Mouse (Mus musculus) left cerebral cortex, adult 2 months (tissue): ENCODE measurements around the gene Wdr59. TPM values are rescaled to one million over a fixed set of nuclear protein-coding genes. Genes with fewer than 3 reads are reported as not detected.
A peak's percentile ranks its signal among the peaks of the same experiment; 100 is the strongest.

Experiments
- DNase-seq, 2 experiments: peaks; one replicate each; pipeline ENCODE4 v3.0.0; 2021 to 2022; ENCODE audit warnings: low spot score in 2 of 2, mixed read lengths in 1 of 2; ENCODE audit errors: extremely low spot score in 1 of 2
- H3K27ac ChIP-seq: fragments of 200-600 bp; 2 replicates; pipeline ENCODE4 v1.8.1; 2022
- H3K4me3 ChIP-seq: fragments of 200-600 bp; 2 replicates; pipeline ENCODE4 v1.8.1; 2022
- CTCF ChIP-seq: fragments of 200-600 bp; IDR thresholded peaks from 2 replicates; pipeline ENCODE4 v1.8.1; 2022; ENCODE audit warnings: antibody characterized with exemption, mild to moderate bottlenecking, moderate library complexity
- intact Hi-C: fragments of 180-260 bp; cut with DNase I; formaldehyde crosslinking; loops from one replicate; pipeline ENCODE4 v1.15.1; 2025
- total RNA-seq, 2 experiments: library from RNA; stranded (reverse); gene quantifications; 2 replicates each; pipeline ENCODE4 v1.2.3; 2021

The Wdr59 gene
- total RNA-seq, 2 experiments from 2014 or later: 18.9 to 20.0 TPM

- DNase-seq: peak; percentile 55 to 64
- TF ChIP-seq CTCF: no peak
- H3K27ac ChIP-seq: peak overlapping the region; percentile 90
- H3K4me3 ChIP-seq: peak overlapping the region; percentile 85
- intact Hi-C loops: loop anchor here (1.0 to 5.0 kb wide), 5 partner anchors 40 to 125 kb away; partner anchors contain the start of gene Zfp1
Measured at GRCm38 (mm10) chr8:111536978-111537764, 15.3 kb upstream of the Wdr59 start.

- peak; percentile 77 for DNase-seq
- intact Hi-C loops: loop anchor here (1.0 to 5.0 kb wide), 5 partner anchors 41 to 126 kb away; partner anchors contain the start of gene Zfp1
- peak within 1 kb of the TSS; percentile 91 for H3K27ac ChIP-seq
- H3K4me3 ChIP-seq: peak within 1 kb of the TSS; percentile 85
- TF ChIP-seq CTCF: peak; percentile 57
Measured at GRCm38 (mm10) chr8:111536031-111536977, 14.4 kb upstream of the Wdr59 start, which contains the start of gene Znrf1. Znrf1 (plus strand) TSS chr8:111536097.

GRCm38 (mm10) chr8:111535491-111535890, 13.6 kb upstream of the Wdr59 start:
- DNase-seq: no peak
- intact Hi-C loops: loop anchor here (5.0 kb wide), 3 partner anchors 42 to 107 kb away; partner anchors contain the start of gene Zfp1
- Histone ChIP-seq H3K4me3 (no peak overlapping the region), H3K27ac (no peak overlapping the region)
- TF ChIP-seq CTCF: no peak

DNA sequence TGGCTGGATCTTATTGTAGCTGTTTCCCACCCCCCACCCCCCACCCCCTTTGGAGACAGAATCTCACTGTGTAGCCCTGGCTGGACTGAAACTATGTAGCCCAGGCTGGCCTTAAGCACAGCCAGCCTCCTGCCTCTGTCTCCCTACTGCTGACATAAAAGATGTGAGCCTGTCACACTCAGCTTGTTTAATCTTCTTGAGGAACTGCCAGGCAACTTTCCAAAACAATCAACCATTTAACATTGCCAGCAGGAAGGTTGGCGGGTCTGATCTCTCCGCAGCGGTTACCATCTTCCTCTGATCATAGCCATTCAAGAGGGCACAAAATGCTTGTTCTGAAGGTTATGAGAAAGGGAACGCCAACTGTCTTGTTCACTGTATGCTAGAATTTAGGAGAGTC, 11.6 kb upstream of the Wdr59 start:
- intact Hi-C loops: no loop called here
- DNase-seq: no peak
- Histone ChIP-seq H3K4me3 (no peak overlapping the region), H3K27ac (no peak overlapping the region)
- no peak for TF ChIP-seq CTCF

DNA sequence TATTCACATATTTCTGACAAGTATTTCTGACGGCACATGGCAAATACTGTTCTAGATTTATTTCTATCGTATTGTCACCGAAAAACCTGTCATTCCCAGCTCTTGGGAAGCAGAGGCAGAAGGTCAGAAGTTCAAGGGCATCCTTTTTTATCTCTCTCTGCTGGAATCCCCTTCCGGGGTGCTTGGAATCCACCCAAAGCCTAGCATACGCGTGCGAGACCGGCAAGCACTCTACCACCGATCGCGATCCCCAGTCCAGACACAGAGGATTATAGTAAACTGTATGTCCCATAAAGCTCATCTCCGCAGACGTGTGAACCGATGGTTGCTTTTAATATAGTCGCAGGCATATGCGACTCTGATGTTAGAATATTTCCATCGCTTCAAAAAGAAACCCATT, 9.7 kb upstream of the Wdr59 start:
- Histone ChIP-seq H3K4me3 (no peak overlapping the region), H3K27ac (no peak overlapping the region)
- TF ChIP-seq CTCF: no peak
- intact Hi-C loops: no loop called here
- DNase-seq: no peak

DNA sequence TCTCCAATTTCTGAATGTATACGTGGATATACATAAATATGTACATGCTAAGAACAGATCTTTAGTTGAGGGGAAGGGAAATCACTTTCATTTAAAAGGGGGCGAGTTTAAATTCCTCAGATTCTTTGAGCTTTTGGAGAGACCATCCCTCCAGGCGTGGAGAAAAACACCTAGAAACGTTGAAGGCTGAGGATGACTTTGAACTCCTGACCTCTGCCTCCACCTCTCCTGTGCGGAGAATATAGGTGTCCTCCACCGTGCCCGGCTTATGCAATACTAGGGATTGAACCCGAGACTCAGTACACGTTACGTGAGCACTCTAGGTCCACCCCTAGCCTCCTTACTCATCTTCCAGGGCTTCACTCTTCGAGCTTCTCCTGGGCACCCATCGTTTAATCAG, 9.3 kb upstream of the Wdr59 start:
- no peak for TF ChIP-seq CTCF
- DNase-seq: no peak
- H3K4me3 ChIP-seq: no peak overlapping the region
- intact Hi-C loops: no loop called here
- H3K27ac ChIP-seq: no peak overlapping the region

DNA sequence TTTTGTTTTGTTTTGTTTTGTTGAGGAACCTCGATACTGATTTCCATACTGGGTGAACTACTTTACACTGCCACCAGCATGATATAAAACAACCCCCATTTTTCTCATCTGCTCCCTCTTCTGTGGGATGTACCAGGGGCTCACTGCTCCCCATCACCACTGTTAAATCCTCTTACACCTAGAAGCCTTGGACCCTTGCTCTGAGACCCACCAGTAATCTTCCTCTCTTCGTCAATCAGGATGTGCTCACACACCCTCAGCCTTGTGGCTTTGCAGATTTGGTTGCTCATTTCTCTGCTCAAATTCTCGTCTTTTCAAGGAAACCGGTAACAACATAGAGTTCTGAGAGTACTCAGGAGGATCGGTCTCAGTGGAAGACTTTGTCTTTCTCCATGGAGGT, 6.2 kb upstream of the Wdr59 start:
- DNase-seq: no peak
- Histone ChIP-seq H3K4me3 (no peak overlapping the region), H3K27ac (no peak overlapping the region)
- TF ChIP-seq CTCF: no peak
- intact Hi-C loops: no loop called here

DNA sequence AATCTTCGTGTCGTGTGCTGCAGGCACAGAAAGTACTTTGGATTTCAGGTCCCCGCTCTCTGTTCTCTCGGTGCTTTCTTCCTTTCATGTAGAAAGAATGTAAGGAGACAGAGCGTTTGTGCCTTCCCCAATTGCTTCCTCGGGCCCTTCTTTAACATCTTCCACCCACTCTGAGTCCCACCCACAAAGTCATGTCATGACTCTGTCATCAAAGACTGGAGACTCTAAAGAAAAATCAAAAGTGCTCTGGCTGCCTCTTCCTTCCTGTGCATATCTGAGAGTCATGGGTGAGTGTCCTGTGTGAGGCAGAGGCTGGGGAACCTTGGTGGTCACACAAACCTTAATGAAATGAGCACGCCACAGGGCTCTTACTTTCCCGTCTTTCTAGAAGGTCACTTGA, 5.3 kb upstream of the Wdr59 start:
- no peak overlapping the region for H3K4me3 ChIP-seq
- intact Hi-C loops: no loop called here
- no peak overlapping the region for H3K27ac ChIP-seq
- no peak for DNase-seq
- no peak for TF ChIP-seq CTCF

DNA sequence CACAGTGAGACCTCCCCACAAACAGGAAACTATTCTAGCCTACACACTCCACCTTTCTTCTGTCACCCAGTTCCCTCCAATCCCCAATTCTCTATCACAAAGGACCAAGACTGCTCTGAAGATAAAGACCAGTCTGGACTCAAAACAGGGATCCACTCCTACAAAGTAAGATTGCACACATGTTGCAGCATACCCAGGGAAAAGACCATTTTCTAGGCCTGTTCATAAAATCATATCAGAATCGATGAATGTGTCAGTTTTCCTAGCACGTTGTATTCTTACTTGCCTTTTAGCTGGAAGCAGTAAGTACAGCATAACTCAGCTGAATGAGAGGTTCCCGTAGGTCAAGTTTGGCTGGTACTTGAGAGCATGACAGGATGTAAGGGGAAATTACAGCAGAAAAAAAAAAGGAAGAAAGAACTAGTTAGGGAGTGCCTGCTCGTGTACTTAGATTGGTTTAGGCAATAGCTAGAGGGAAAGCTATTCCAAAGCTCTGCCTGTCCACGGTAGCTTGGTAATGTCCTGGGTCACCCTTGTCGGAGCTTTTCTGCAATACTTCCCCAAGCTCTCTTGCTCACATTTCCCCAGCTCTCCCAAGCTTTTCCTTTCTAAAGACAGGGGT, 4.6 kb upstream of the Wdr59 start:
- DNase-seq: no peak
- Histone ChIP-seq H3K27ac (no peak overlapping the region), H3K4me3 (no peak overlapping the region)
- intact Hi-C loops: no loop called here
- no peak for TF ChIP-seq CTCF

DNA sequence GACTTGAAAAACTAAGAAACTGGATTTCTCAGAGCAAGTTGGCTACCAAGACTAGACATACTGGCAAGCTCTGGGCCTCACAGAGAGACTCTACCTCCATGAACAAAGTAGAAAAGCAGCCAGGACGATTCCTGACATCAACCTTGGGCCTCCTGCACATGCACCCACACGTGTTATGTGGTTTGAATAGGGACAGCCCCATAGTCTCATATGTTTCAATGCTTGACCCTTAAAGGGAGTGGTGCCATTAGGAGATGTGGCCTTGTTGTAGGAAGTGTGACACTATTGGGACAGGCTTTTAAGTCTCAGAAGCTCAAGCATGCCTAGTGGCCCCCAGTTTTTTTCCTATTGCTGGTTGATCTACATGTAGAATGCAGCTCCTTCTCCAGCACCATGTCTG, 4.4 kb downstream of the Wdr59 start:
- no peak for DNase-seq
- no peak for TF ChIP-seq CTCF
- intact Hi-C loops: no loop called here
- Histone ChIP-seq H3K4me3 (no peak overlapping the region), H3K27ac (no peak overlapping the region)

DNA sequence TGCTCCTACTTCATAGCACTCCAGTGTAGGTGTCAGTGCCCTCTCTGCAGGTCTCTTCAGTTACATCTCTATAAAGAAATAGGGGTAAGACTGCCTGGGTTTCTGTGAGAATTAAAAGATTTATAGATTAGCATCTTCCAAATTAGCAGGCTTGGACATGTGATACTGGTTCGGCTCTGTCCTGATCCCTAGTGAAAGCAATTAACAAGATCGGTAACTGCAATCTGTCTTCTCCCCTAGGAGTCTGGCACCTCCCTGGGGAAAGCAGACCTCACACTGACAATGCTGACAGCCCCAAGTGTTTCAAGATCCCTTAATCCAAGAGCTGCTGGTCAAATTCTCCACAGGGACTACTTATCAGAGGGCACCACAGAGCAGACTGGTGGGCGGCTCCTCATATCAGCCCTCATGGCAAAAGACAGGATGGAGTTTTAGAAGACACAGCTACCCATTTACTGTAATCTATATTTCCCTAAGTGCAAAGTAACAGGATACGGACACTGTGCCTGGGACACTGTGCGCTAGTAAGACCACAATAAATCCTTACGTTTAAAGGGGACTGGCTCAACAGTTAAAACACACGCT, 5.3 kb downstream of the Wdr59 start:
- no peak overlapping the region for H3K27ac ChIP-seq
- intact Hi-C loops: no loop called here
- TF ChIP-seq CTCF: no peak
- H3K4me3 ChIP-seq: no peak overlapping the region
- no peak for DNase-seq
